Mouse (Mus musculus) gastrocnemius, postnatal 10 days (tissue): ENCODE data around the gene Dlgap1. TPM values are rescaled to one million over a fixed set of nuclear protein-coding genes. Genes with fewer than 3 reads are reported as not detected.

Experiments used
- DNase-seq: peaks from one replicate; pipeline ENCODE4 v3.0.0; 2021; ENCODE audit warnings: mixed read lengths
- total RNA-seq, 2 experiments: library from RNA; stranded (reverse); gene quantifications; 2 replicates each; pipeline ENCODE4 v1.2.3; 2021

Gene Dlgap1
- total RNA-seq, 2 experiments from 2014 or later, result 0.78 to 1.4 TPM

GRCm38 (mm10) chr17:70846111-70846644 lies 877.3 kb downstream of the Dlgap1 start:
- DNase-seq, result no peak

- peak; percentile 29 for DNase-seq
Observed at GRCm38 (mm10) chr17:70847086-70847485, 878.2 kb downstream of the Dlgap1 start.

- DNase-seq, result no peak
Observed at GRCm38 (mm10) chr17:70847751-70848510, 879.1 kb downstream of the Dlgap1 start.

- peak; percentile 42 for DNase-seq
Observed at GRCm38 (mm10) chr17:70848511-70849398, 879.9 kb downstream of the Dlgap1 start.

GRCm38 (mm10) chr17:70849399-70850232 lies 880.7 kb downstream of the Dlgap1 start:
- peak; percentile 93 for DNase-seq

GRCm38 (mm10) chr17:70850233-70850995 lies 881.5 kb downstream of the Dlgap1 start:
- DNase-seq, result peak; percentile 70

- peak; percentile 70 for DNase-seq
Observed at GRCm38 (mm10) chr17:70850996-70851991, 882.4 kb downstream of the Dlgap1 start.

- DNase-seq, result peak; percentile 32
Observed at GRCm38 (mm10) chr17:70852011-70852685, 883.3 kb downstream of the Dlgap1 start.

- DNase-seq, result peak; percentile 82
Observed at GRCm38 (mm10) chr17:70852686-70853386, 884.0 kb downstream of the Dlgap1 start.

- peak; percentile 50 for DNase-seq
Observed at GRCm38 (mm10) chr17:70853436-70853905, 884.6 kb downstream of the Dlgap1 start, which contains the start of gene Tgif1. Gene Tgif1, minus strand, starts transcription at chr17:70853546.

- DNase-seq, result no peak
Observed at GRCm38 (mm10) chr17:70854021-70854420, 885.1 kb downstream of the Dlgap1 start.

GRCm38 (mm10) chr17:70856871-70857415 lies 888.1 kb downstream of the Dlgap1 start:
- peak; percentile 44 for DNase-seq

GRCm38 (mm10) chr17:70858814-70859213 lies 889.9 kb downstream of the Dlgap1 start:
- DNase-seq, result no peak

- DNase-seq, result no peak
Observed at GRCm38 (mm10) chr17:70864117-70864516, 895.2 kb downstream of the Dlgap1 start.

GRCm38 (mm10) chr17:70864645-70865044 lies 895.8 kb downstream of the Dlgap1 start:
- DNase-seq, result no peak

- no peak for DNase-seq
Observed at GRCm38 (mm10) chr17:70865060-70865604, 896.3 kb downstream of the Dlgap1 start.

- DNase-seq, result no peak
Observed at GRCm38 (mm10) chr17:70866029-70866428, 897.2 kb downstream of the Dlgap1 start.
